Mouse (Mus musculus): ENCODE measurements around the gene Depp1.

DNA sequence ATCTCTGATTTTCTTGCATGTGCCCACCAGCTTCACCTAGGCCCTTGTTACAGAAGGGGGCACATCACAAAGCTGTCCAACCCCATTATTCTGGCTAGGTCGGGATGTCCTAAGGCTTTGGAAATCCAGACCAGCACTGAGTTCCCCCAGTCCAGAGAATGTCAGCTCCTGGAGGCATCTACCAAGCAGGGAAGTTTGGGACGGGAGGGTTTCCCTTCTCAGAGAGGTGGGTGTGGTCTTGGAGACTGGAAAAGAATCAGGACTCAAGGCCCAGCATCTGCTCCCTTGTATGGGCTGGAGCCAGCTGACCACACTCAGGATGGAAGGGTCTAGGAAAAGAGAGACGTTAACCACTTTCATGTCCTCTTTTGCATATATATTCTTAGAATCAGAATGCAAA is 2.8 kb downstream of the Depp1 start:
- TF ChIP-seq CTCF (IDR thresholded peaks at IDR 0.05; ENCODE audit: low read depth, low read length) (no peak), POLR2A (IDR thresholded peaks at IDR 0.05; ENCODE audit: insufficient read depth, low read length) (no peak)

Data from ES-Bruce4 (cell line).